In genomic region chr3:97823438-97823837, GRCm38 (mm10) we compare ENCODE assay signal across 13 mouse cellular contexts.
DNase-seq lines count a peak whose midpoint lies in the region; ATAC-seq and TF ChIP-seq lines count a peak whose summit lies in the region.
"Had no signal": no experiment of that assay in that cellular context is flagged by ENCODE, and none has a peak within 500 bp of the region (broad histone marks: within the 10 kb centered on the region; RNA-seq: fewer than 3 reads in every experiment).

No protein-coding gene starts in this region.

- peaks cover 33% of the 10 kb centered on the region for H3K4me1 ChIP-seq in hindbrain, embryonic 10.5 days (replicated peaks)
- H3K4me1 ChIP-seq in hindbrain, embryonic 12.5 days = peaks cover 17% of the 10 kb centered on the region
- peaks cover 9 to 49% of the 10 kb centered on the region in 2 experiments for H3K4me1 ChIP-seq in CH12.LX (ENCODE audit: control insufficient read depth in 1 of 2, insufficient read depth in 2 of 2)
- H3K4me1 ChIP-seq in embryonic facial prominence, embryonic 13.5 days = peaks cover 15% of the 10 kb centered on the region
- H3K4me1 ChIP-seq in limb, embryonic 12.5 days (replicated peaks) = peaks cover 18% of the 10 kb centered on the region

- TF ChIP-seq CTCF in CH12.LX (conservative IDR thresholded peaks at IDR 0.05 in 1 of 2, IDR thresholded peaks at IDR 0.05 in 1 of 2; ENCODE audit: low read depth in 2 of 2, low read length in 2 of 2) = no peak

- no peak for TF ChIP-seq POLR2A in CH12.LX (IDR thresholded peaks at IDR 0.05; ENCODE audit: low read depth, low read length)

- no peaks in the 10 kb centered on the region for H3K36me3 ChIP-seq in hindbrain, embryonic 10.5 days
- no peaks in the 10 kb centered on the region for H3K36me3 ChIP-seq in hindbrain, embryonic 12.5 days
- H3K36me3 ChIP-seq in CH12.LX (replicated peaks in 1 of 2; ENCODE audit: control insufficient read depth in 1 of 2, insufficient read depth in 1 of 2, low read length in 1 of 2) = no peaks in the 10 kb centered on the region
- no peaks in the 10 kb centered on the region for H3K36me3 ChIP-seq in embryonic facial prominence, embryonic 13.5 days
- H3K36me3 ChIP-seq in limb, embryonic 12.5 days = no peaks in the 10 kb centered on the region
- H3K36me3 ChIP-seq: G1E; liver, embryonic 12.5 days had no signal

- DNase-seq in hindbrain, embryonic 10.5 days (ENCODE audit: low spot score) = no peak
- no peak for DNase-seq in CH12.LX (ENCODE audit: extremely low read depth)
- DNase-seq in left cerebral cortex, adult 8-10 months (ENCODE audit: low spot score in 2 of 2) = no peak
- DNase-seq in spleen, postnatal 4 days (ENCODE audit: low spot score in 2 of 2) = no peak
- DNase-seq: adrenal gland, postnatal 10 days; cerebellum, adult 9-11 months; right cerebral cortex, postnatal 14 days had no signal

- H3K4me2 ChIP-seq in hindbrain, embryonic 12.5 days (replicated peaks) = no peak overlapping the region
- 0 out of 2 replicates have a peak overlapping the region, but pooled peaks have one; percentile 24 for H3K4me2 ChIP-seq in CH12.LX (ENCODE audit: insufficient read depth, low read depth, poor library complexity, severe bottlenecking)
- peak overlapping the region; percentile 94 for H3K4me2 ChIP-seq in embryonic facial prominence, embryonic 13.5 days
- peak overlapping the region; percentile 90 for H3K4me2 ChIP-seq in limb, embryonic 12.5 days

- no peak for TF ChIP-seq RAD21 in CH12.LX (IDR thresholded peaks at IDR 0.05; ENCODE audit: low read depth, low read length)

- peak overlapping the region; percentile 60 for H3K4me3 ChIP-seq in hindbrain, embryonic 10.5 days
- no peak overlapping the region for H3K4me3 ChIP-seq in hindbrain, embryonic 12.5 days
- H3K4me3 ChIP-seq in CH12.LX (replicated peaks in 1 of 3; ENCODE audit: low read depth in 2 of 3, low read length in 2 of 3, poor library complexity in 1 of 3) = no peak overlapping the region
- peak overlapping the region; percentile 53; the same call in 1 of the 2 replicates for H3K4me3 ChIP-seq in embryonic facial prominence, embryonic 13.5 days
- peak overlapping the region; percentile 51 for H3K4me3 ChIP-seq in limb, embryonic 12.5 days (replicated peaks)

- 21% methylated on average over 6 of the region's 6 CpGs for WGBS in hindbrain, embryonic 10.5 days
- 18% methylated on average over 6 of the region's 6 CpGs for WGBS in hindbrain, embryonic 12.5 days
- WGBS in embryonic facial prominence, embryonic 13.5 days = 18% methylated on average over 6 of the region's 6 CpGs
- WGBS in limb, embryonic 12.5 days = 16% methylated on average over 6 of the region's 6 CpGs

- H3K27me3 ChIP-seq in hindbrain, embryonic 10.5 days (ENCODE audit: insufficient read depth, poor library complexity, severe bottlenecking) = peaks cover 26% of the 10 kb centered on the region; the same call in 1 of the 2 replicates
- peaks cover 36% of the 10 kb centered on the region for H3K27me3 ChIP-seq in hindbrain, embryonic 12.5 days
- H3K27me3 ChIP-seq in CH12.LX (replicated peaks) = no peaks in the 10 kb centered on the region
- peaks cover 27% of the 10 kb centered on the region for H3K27me3 ChIP-seq in embryonic facial prominence, embryonic 13.5 days
- H3K27me3 ChIP-seq in limb, embryonic 12.5 days = peaks cover 23% of the 10 kb centered on the region

- no peak overlapping the region for H3K9ac ChIP-seq in hindbrain, embryonic 12.5 days
- no peak overlapping the region for H3K9ac ChIP-seq in CH12.LX (ENCODE audit: insufficient read depth, low read depth)
- H3K9ac ChIP-seq in embryonic facial prominence, embryonic 13.5 days = no peak overlapping the region
- no peak overlapping the region for H3K9ac ChIP-seq in limb, embryonic 12.5 days (replicated peaks)
- H3K9ac ChIP-seq: liver, embryonic 12.5 days had no signal

- no peak for TF ChIP-seq EP300 in CH12.LX (IDR thresholded peaks at IDR 0.05; ENCODE audit: low read length)

- H3K79me2 ChIP-seq in CH12.LX (replicated peaks; ENCODE audit: control insufficient read depth, extremely low read depth, insufficient read depth, poor library complexity, severe bottlenecking) = no peaks in the 10 kb centered on the region

- dilution Hi-C loops in CH12.LX (cut with MboI; ENCODE audit: extremely low pct_ligation_motif_present, extremely low pct_unique_long_range_greater_than_20kb, low sequenced_read_pairs) = no loop called here

- H3K9me3 ChIP-seq in hindbrain, embryonic 10.5 days = no peaks in the 10 kb centered on the region
- H3K9me3 ChIP-seq in hindbrain, embryonic 12.5 days (replicated peaks) = no peaks in the 10 kb centered on the region
- H3K9me3 ChIP-seq in CH12.LX (replicated peaks; ENCODE audit: low read length) = no peaks in the 10 kb centered on the region
- no peaks in the 10 kb centered on the region for H3K9me3 ChIP-seq in embryonic facial prominence, embryonic 13.5 days
- H3K9me3 ChIP-seq in limb, embryonic 12.5 days = no peaks in the 10 kb centered on the region
- H3K9me3 ChIP-seq: G1E; liver, embryonic 12.5 days had no signal

- no peak for ATAC-seq in hindbrain, embryonic 12.5 days (ENCODE audit: low FRiP score)
- no peak for ATAC-seq in embryonic facial prominence, embryonic 13.5 days (ENCODE audit: insufficient number of reproducible peaks, insufficient read depth, low FRiP score, low TSS enrichment, low read depth)
- ATAC-seq in limb, embryonic 12.5 days (ENCODE audit: insufficient number of reproducible peaks, insufficient read depth, low FRiP score, low TSS enrichment, low read depth) = no peak
- ATAC-seq in granulocyte monocyte progenitor cell, adult 5-6 weeks (replicated peaks; ENCODE audit: poor library complexity, severe bottlenecking) = no peak

- in situ Hi-C loops in CH12.LX (cut with MboI; ENCODE audit: low pct_ligation_motif_present, low pct_unique_long_range_greater_than_20kb, low sequenced_read_pairs) = no loop called here

- no peak overlapping the region for H3K27ac ChIP-seq in hindbrain, embryonic 10.5 days
- H3K27ac ChIP-seq in hindbrain, embryonic 12.5 days = no peak overlapping the region
- H3K27ac ChIP-seq in CH12.LX (ENCODE audit: insufficient read depth, low read depth) = no peak overlapping the region
- no peak overlapping the region for H3K27ac ChIP-seq in embryonic facial prominence, embryonic 13.5 days
- H3K27ac ChIP-seq in limb, embryonic 12.5 days = no peak overlapping the region
- H3K27ac ChIP-seq: liver, embryonic 12.5 days had no signal

TF ChIP-seq in CH12.LX, 34 proteins besides CTCF, POLR2A, EP300 and RAD21:
- TF ChIP-seq ELF1 (IDR thresholded peaks at IDR 0.05; ENCODE audit: low read depth, low read length) = no peak
- TF ChIP-seq NRF1 (IDR thresholded peaks at IDR 0.05; ENCODE audit: low read depth, low read length) = no peak
- TF ChIP-seq SIN3A (IDR thresholded peaks at IDR 0.05; ENCODE audit: low read length) = no peak
- TF ChIP-seq CHD1 (IDR thresholded peaks at IDR 0.05; ENCODE audit: low read depth, low read length) = no peak
- TF ChIP-seq RCOR1 (conservative IDR thresholded peaks at IDR 0.05; ENCODE audit: low read depth, low read length) = no peak
- TF ChIP-seq BHLHE40 (IDR thresholded peaks at IDR 0.05; ENCODE audit: low read depth, low read length) = no peak
- TF ChIP-seq UBTF (IDR thresholded peaks at IDR 0.05; ENCODE audit: low read depth, low read length) = no peak
- no peak for TF ChIP-seq PAX5 (IDR thresholded peaks at IDR 0.05; ENCODE audit: low read length)
- no peak for TF ChIP-seq JUN (IDR thresholded peaks at IDR 0.05; ENCODE audit: insufficient read depth, low read depth, low read length)
- no peak for TF ChIP-seq JUND (conservative IDR thresholded peaks at IDR 0.05; ENCODE audit: low read depth, low read length)
TF ChIP-seq in CH12.LX: peak in this region for 0.

Comparison
In these comparisons a context has a peak if more than half of its experiments do, and no peak if none do; other contexts are left out.
1. H3K4me3 ChIP-seq: peak in hindbrain, embryonic 10.5 days (single experiment), embryonic facial prominence, embryonic 13.5 days (single experiment) and limb, embryonic 12.5 days (single experiment); none in hindbrain, embryonic 12.5 days (single experiment) and CH12.LX (0 of 3).